Mouse (Mus musculus) lung, postnatal 0 days (tissue): ENCODE data around the gene Gpatch8. TPM values are rescaled to one million over a fixed set of nuclear protein-coding genes. Genes with fewer than 3 reads are reported as not detected.

Experiments used
- ATAC-seq: fragments of 200-750 bp; cut with Nextera tagmentation; 2 replicates; pipeline ENCODE4 v1.8.0; 2017; ENCODE audit warnings: moderate library complexity
- DNase-seq: peaks from one replicate; pipeline ENCODE4 v3.0.0-alpha.2; 2016; ENCODE audit warnings: low spot score
- H3K27ac ChIP-seq: fragments of 300-500 bp; sonication (generic); 2 replicates; pipeline ENCODE4 v1.5.1; 2014; ENCODE audit warnings: antibody characterized with exemption, mild to moderate bottlenecking, low read length, mixed read lengths
- H3K27me3 ChIP-seq: fragments of 300-500 bp; sonication (generic); replicated peaks from 2 replicates; pipeline ENCODE4 v1.6.1; 2014; ENCODE audit warnings: low read length, mixed read lengths; ENCODE audit not compliant: insufficient read depth
- H3K36me3 ChIP-seq: fragments of 300-500 bp; sonication (generic); 2 replicates; pipeline ENCODE4 v1.6.1; 2014; ENCODE audit warnings: low read length, mixed read lengths; ENCODE audit not compliant: insufficient read depth
- H3K4me1 ChIP-seq: fragments of 300-500 bp; sonication (generic); 2 replicates; pipeline ENCODE4 v1.6.1; 2014; ENCODE audit warnings: antibody characterized with exemption, low read depth, low read length, mixed read lengths; ENCODE audit not compliant: insufficient read depth
- H3K4me2 ChIP-seq: fragments of 300-500 bp; sonication (generic); replicated peaks from 2 replicates; pipeline ENCODE4 v1.6.1; 2014; ENCODE audit warnings: low read depth, mild to moderate bottlenecking, low read length, moderate library complexity, mixed read lengths
- H3K4me3 ChIP-seq: fragments of 300-500 bp; sonication (generic); 2 replicates; pipeline ENCODE4 v1.5.1; 2014; ENCODE audit warnings: low read depth, low read length
- H3K9ac ChIP-seq: fragments of 300-500 bp; sonication (generic); replicated peaks from 2 replicates; pipeline ENCODE4 v1.6.1; 2014; ENCODE audit warnings: low read depth, mild to moderate bottlenecking
- H3K9me3 ChIP-seq: fragments of 300-500 bp; sonication (generic); 2 replicates; pipeline ENCODE4 v1.6.1; 2016; ENCODE audit warnings: low read length, mixed read lengths
- CTCF ChIP-seq: IDR thresholded peaks from 2 replicates; pipeline ENCODE4 v1.5.1; 2016; ENCODE audit warnings: antibody characterized with exemption, mild to moderate bottlenecking
- EP300 ChIP-seq: IDR thresholded peaks from 2 replicates; pipeline ENCODE4 v1.6.1; 2016; ENCODE audit warnings: antibody characterized with exemption, mild to moderate bottlenecking, control low read depth
- WGBS: fragments of 180-500 bp; shearing (Covaris S2); extraction: QIAGEN DNeasy Blood & Tissue Kit; methylation state at CpG from one replicate; pipeline ENCODE4 v1.1.7; 2014; 5-methylcytosine and 5-hydroxymethylcytosine counted together
- polyA plus RNA-seq: library from polyadenylated mRNA; unstranded; fragments of >200 nt; fragmentation: Nextera tagmentation; extraction: Ambion mirVana; gene quantifications from 2 replicates; pipeline ENCODE4 v1.2.1, GENCODE M21; 2015

Gpatch8 gene
- polyA plus RNA-seq, 1 experiment from 2014 or later, result 25.3 TPM

DNA sequence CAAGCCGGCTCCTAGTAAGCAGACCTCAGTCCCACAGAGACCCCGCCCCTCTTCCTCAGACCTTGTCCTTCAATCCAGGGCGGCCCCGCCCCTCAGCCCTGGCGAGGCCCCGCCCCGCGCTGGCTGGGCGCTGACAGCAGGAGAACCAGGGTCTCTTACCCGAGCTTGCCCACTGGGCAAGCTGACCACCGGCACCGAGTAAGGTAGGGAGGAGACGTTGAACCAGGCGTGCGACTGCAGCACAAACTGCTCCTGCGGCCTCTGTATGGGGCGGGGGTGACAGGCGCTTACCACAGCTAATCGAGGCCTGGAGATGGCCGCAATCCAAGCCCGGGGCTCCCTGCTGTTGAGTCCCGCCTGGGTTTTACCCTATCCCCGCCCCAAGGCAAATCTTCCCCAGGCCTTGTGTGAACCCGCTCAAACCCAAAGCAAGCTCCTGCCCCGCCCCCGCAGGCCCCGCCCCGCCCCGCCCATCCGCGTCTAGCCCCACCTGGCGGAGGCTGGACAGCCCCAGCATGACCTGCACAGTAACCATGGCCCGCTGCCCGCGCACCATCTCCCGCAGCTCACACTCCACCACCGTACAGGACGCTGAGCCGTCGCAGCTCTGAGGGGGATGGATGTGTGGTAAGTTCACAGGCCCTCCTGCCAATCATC is 100.3 kb downstream of the Gpatch8 start:
- H3K27me3 ChIP-seq, result no peaks in the 10 kb centered on the region
- 0% methylated on average over 32 of the region's 40 CpGs for WGBS
- peak overlapping the region; percentile 44 for H3K4me3 ChIP-seq
- peak; percentile 85 for DNase-seq
- 0 out of 2 replicates have a peak, but pooled peaks cover 2% of the 10 kb centered on the region for H3K4me1 ChIP-seq
- no peaks in the 10 kb centered on the region for H3K9me3 ChIP-seq
- peak overlapping the region; percentile 91 for H3K4me2 ChIP-seq
- peak overlapping the region; percentile 34; the same call in 1 of the 2 replicates for H3K9ac ChIP-seq
- H3K27ac ChIP-seq, result no peak overlapping the region
- TF ChIP-seq EP300 (no peak), CTCF (peak; percentile 57)
- peak; percentile 92 for ATAC-seq
- H3K36me3 ChIP-seq, result no peaks in the 10 kb centered on the region

DNA sequence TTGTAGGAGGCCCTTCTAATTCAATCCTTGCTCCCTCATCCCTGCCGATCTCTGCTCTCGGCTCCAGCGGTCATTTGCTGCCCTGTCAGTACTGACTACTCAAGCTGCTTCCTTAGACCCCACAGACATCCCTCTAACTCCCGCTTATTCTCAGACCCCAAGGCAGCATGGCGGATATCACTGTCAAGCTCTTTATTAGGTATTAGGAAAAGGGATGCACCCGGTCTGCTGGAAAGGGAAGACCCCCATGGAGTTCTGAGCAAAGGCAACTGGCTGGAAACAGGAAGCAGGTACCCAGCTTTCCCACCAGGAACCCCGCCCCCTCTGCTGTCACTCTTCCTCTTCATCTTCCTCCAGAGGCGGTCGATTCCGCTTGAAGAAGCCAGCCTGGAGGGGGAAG is 103.1 kb downstream of the Gpatch8 start:
- no peaks in the 10 kb centered on the region for H3K36me3 ChIP-seq
- no peak overlapping the region for H3K4me2 ChIP-seq
- H3K27me3 ChIP-seq, result no peaks in the 10 kb centered on the region
- H3K4me1 ChIP-seq, result 0 out of 2 replicates have a peak, but pooled peaks cover 2% of the 10 kb centered on the region
- WGBS, result 27% methylated on average over 10 of the region's 10 CpGs
- ATAC-seq (no peak), DNase-seq (no peak)
- H3K27ac ChIP-seq, result no peak overlapping the region
- no peak overlapping the region for H3K4me3 ChIP-seq
- H3K9ac ChIP-seq, result no peak overlapping the region
- H3K9me3 ChIP-seq, result no peaks in the 10 kb centered on the region
- TF ChIP-seq EP300 (no peak), CTCF (no peak)

DNA sequence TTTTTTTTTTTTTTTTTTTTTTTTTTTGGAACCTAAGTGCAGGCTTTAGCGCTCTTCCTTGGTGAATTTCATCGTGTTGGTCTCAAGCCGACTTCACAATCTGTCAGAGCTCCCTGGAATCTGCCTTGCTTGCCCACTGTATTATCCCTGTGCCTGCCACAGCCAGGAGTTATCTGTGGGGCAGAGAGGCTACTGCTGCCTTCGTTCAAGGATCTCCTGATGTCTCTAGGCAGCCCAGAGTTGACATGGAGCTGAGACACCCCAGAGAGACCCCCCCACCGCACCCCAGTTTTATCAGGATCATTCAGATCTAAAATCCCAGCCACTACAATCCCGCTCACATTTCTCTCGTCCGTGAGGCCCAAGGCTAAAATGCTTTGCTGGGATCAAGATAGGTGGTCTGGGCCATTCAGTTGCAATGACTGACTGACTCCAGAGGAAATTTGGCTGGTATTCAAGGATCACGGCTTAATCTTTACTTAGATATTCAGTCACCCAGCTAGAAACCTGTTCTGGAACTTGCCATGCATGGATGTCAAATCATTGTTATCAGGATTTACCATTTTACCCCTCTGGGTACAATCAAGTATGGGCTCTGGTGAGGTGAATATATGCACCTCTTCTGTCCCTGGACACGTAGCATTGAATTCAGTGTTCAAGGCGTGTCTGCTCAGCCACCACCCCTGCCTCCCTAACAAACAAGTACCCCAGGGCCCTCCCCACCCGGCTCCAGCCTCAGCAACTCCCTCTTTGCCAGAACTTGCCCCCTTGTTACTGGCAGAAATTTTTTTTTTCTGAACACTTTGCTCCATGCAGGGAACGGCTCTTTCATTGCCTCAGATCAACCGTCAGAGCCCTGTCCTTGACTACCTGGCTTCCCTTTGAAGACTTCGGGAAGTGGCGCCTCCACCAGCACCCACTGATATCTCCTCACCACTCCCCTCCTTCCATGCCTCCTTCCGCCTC is 106.9 kb downstream of the Gpatch8 start:
- H3K27me3 ChIP-seq, result no peaks in the 10 kb centered on the region
- H3K27ac ChIP-seq, result no peak overlapping the region
- no peak overlapping the region for H3K4me2 ChIP-seq
- no peaks in the 10 kb centered on the region for H3K9me3 ChIP-seq
- 45% methylated on average over 17 of the region's 17 CpGs for WGBS
- no peak for TF ChIP-seq CTCF
- TF ChIP-seq EP300, result no peak
- DNase-seq (no peak), ATAC-seq (no peak)
- no peak overlapping the region for H3K9ac ChIP-seq
- no peaks in the 10 kb centered on the region for H3K36me3 ChIP-seq
- H3K4me3 ChIP-seq, result no peak overlapping the region
- H3K4me1 ChIP-seq, result peaks cover 11% of the 10 kb centered on the region

DNA sequence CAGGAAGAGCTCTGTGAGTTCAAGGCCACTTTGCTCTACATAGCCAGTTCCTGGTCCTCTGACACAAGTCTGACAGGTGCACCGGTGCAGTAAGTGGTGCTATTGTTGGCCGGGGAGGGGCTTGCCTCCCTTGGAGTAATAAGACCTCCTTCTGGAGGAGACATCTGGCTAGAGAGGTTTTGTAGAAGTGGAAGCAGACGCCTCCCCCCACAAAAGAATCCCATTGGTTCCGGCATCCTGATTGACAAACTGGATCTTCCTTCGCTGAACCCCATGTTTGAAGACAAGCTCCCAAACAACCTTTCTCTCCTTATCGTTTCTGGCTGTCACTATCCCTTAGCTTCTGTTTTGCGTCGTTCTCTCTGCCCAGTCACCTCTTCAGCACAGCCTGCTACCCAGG is 107.9 kb downstream of the Gpatch8 start:
- no peak for DNase-seq
- peaks cover 11% of the 10 kb centered on the region for H3K4me1 ChIP-seq
- no peaks in the 10 kb centered on the region for H3K9me3 ChIP-seq
- WGBS, result 23% methylated on average over 8 of the region's 8 CpGs
- ATAC-seq, result no peak
- H3K27me3 ChIP-seq, result no peaks in the 10 kb centered on the region
- no peak overlapping the region for H3K27ac ChIP-seq
- no peak overlapping the region for H3K4me2 ChIP-seq
- H3K9ac ChIP-seq, result no peak overlapping the region
- no peak overlapping the region for H3K4me3 ChIP-seq
- TF ChIP-seq EP300 (no peak), CTCF (no peak)
- no peaks in the 10 kb centered on the region for H3K36me3 ChIP-seq

DNA sequence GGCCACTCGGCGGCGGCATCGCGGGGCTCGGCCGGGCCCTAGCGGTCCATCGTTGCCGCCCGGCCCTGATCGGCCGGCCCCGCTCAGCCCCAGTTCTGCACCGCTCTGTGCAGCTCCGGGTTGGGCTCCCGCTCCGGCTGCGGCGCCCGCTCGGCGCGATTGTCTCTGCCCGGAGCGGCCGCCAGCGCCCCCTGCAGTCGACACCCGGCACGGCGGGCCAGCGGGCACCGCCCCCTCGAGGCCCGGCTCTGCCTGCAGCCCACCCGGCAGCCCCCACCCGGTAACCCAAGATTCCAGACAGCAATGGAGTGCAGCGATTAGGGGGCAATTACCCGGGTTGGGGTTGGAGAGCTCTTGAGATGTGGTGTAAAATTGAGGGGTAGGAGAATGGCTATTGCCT is 108.7 kb downstream of the Gpatch8 start, which contains the start of gene Fam171a2:
Gene Fam171a2 (minus strand): TSS at position 186 of the 400 bp plus-strand sequence.
- Histone ChIP-seq H3K4me3 (peak within 1 kb of the TSS; percentile 78), H3K4me1 (peaks cover 11% of the 10 kb centered on the region), H3K27ac (peak within 1 kb of the TSS; percentile 66), H3K4me2 (peak within 1 kb of the TSS; percentile 99), H3K27me3 (no peaks in the 10 kb centered on the region), H3K36me3 (no peaks in the 10 kb centered on the region), H3K9ac (peak within 1 kb of the TSS; percentile 50), H3K9me3 (no peaks in the 10 kb centered on the region)
- ATAC-seq, result peak; percentile 71
- 5% methylated on average over 27 of the region's 40 CpGs for WGBS
- no peak for TF ChIP-seq EP300
- peak; percentile 75 for TF ChIP-seq CTCF
- peak; percentile 78 for DNase-seq
